Mouse (Mus musculus) liver, adult 2 months (tissue): ENCODE data around the gene Colgalt2.

Experiments
- CTCF ChIP-seq: fragments of 200-500 bp; IDR thresholded peaks from 2 replicates; pipeline ENCODE4 v1.5.1; 2011; ENCODE audit warnings: low read depth, low read length, control low read depth
- POLR2A ChIP-seq: fragments of 200-500 bp; IDR thresholded peaks from 2 replicates; pipeline ENCODE4 v1.6.1; 2011; ENCODE audit warnings: low read length, control low read depth; ENCODE audit not compliant: insufficient read depth; ENCODE audit errors: extremely low read depth

- TF ChIP-seq CTCF (no peak), POLR2A (no peak)
Observed at GRCm38 (mm10) chr1:152417602-152418001, 18.0 kb downstream of the Colgalt2 start.
